Mouse (Mus musculus): ENCODE results near the gene Mettl4.

- TF ChIP-seq POLR2A (IDR thresholded peaks at IDR 0.05; ENCODE audit: low read depth, low read length) (no peak), CTCF (IDR thresholded peaks at IDR 0.05; ENCODE audit: extremely low read depth, insufficient read depth, insufficient read length, insufficient replicate concordance) (no peak)
Observed at GRCm38 (mm10) chr17:94764711-94765110, 14.9 kb upstream of the Mettl4 start.

Measured in spleen, adult 2 months (tissue).